Mouse (Mus musculus) limb, embryonic 13.5 days (tissue): Measurements from ENCODE around the gene Shisal1. TPM values are rescaled to one million over a fixed set of nuclear protein-coding genes. Genes with fewer than 3 reads are reported as not detected.

ENCODE experiments used
- ATAC-seq: fragments of 200-750 bp; cut with Nextera tagmentation; 2 replicates; pipeline ENCODE4 v1.8.0; 2017; ENCODE audit warnings: low read depth, moderate number of reproducible peaks, moderate TSS enrichment; ENCODE audit not compliant: low FRiP score
- H3K27ac ChIP-seq: fragments of 300-500 bp; sonication (generic); 2 replicates; pipeline ENCODE4 v1.5.1; 2015; ENCODE audit warnings: inconsistent platforms, mild to moderate bottlenecking, moderate library complexity
- H3K27me3 ChIP-seq: fragments of 300-500 bp; sonication (generic); 2 replicates; pipeline ENCODE4 v1.6.1; 2015; ENCODE audit warnings: mild to moderate bottlenecking, inconsistent platforms
- H3K36me3 ChIP-seq: fragments of 300-500 bp; sonication (generic); 2 replicates; pipeline ENCODE4 v1.6.1; 2015; ENCODE audit warnings: inconsistent platforms, mild to moderate bottlenecking, moderate library complexity
- H3K4me1 ChIP-seq: fragments of 300-500 bp; sonication (generic); 2 replicates; pipeline ENCODE4 v1.6.1; 2015; ENCODE audit warnings: inconsistent platforms
- H3K4me2 ChIP-seq: fragments of 300-500 bp; sonication (generic); replicated peaks from 2 replicates; pipeline ENCODE4 v1.6.1; 2015; ENCODE audit warnings: inconsistent platforms, mild to moderate bottlenecking, moderate library complexity
- H3K4me3 ChIP-seq: fragments of 300-500 bp; sonication (generic); 2 replicates; pipeline ENCODE4 v1.5.1; 2015; ENCODE audit warnings: moderate library complexity, mild to moderate bottlenecking, inconsistent platforms
- H3K9ac ChIP-seq: fragments of 300-500 bp; sonication (generic); 2 replicates; pipeline ENCODE4 v1.6.1; 2015; ENCODE audit warnings: mild to moderate bottlenecking, inconsistent platforms
- H3K9me3 ChIP-seq: fragments of 300-500 bp; sonication (generic); 2 replicates; pipeline ENCODE4 v1.6.1; 2016; ENCODE audit warnings: inconsistent platforms
- WGBS: fragments of 180-500 bp; shearing (Covaris S2); methylation state at CpG from one replicate; pipeline ENCODE4 v1.1.7; 2015; 5-methylcytosine and 5-hydroxymethylcytosine counted together
- polyA plus RNA-seq: library from polyadenylated mRNA; unstranded; fragments of >200 nt; fragmentation: Nextera tagmentation; extraction: Ambion mirVana; gene quantifications from 2 replicates; pipeline ENCODE4 v1.2.1, GENCODE M21; 2015

The Shisal1 gene
- polyA plus RNA-seq, 1 experiment from 2014 or later, result 2.0 TPM

DNA sequence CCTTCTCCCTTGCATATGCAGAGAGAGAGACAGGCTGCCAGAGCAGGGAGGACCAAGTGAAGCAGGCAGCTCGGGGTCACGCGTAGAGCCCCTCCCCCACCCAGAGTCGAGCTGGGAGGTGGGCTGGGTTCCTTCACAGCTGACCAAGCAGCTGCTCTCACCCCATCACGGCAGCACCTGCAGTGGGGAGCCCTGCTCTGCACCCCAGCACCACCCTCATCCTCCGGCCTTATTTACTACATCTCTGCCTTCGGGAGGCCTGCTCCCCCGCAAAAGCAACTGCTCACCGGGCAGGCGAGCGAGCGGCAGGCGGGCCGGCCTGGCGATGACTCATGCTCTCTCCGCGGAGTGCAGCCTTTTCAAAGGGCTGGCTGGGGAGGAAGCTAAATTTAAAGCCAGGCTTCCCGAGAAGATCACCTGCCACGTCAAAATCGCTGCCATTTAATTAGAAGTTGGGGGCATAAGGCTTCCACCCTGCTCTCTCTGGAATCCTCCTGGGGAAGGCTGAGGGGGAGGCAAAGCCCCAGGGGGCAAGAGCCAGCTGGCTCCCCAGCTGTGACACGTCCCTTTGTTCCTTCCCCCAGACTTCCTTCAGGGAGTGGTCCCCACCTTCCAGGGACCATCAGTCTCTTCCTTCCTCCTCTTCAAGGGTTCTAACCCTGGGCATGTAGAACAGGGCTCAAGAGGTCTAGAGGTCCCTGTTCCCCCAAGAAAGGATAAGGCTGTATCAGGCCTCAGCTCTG, 3.7 kb upstream of the Shisal1 start:
- no peaks in the 10 kb centered on the region for H3K9me3 ChIP-seq
- H3K4me2 ChIP-seq, result peak overlapping the region; percentile 58
- 2% methylated on average over 21 of the region's 21 CpGs for WGBS
- H3K4me3 ChIP-seq, result peak overlapping the region; percentile 15; the same call in 1 of the 2 replicates
- H3K9ac ChIP-seq, result peak overlapping the region; percentile 39; the same call in 1 of the 2 replicates
- H3K36me3 ChIP-seq, result no peaks in the 10 kb centered on the region
- ATAC-seq, result peak; percentile 70
- no peak overlapping the region for H3K27ac ChIP-seq
- peaks cover 16% of the 10 kb centered on the region for H3K4me1 ChIP-seq
- H3K27me3 ChIP-seq, result peaks cover 59% of the 10 kb centered on the region

DNA sequence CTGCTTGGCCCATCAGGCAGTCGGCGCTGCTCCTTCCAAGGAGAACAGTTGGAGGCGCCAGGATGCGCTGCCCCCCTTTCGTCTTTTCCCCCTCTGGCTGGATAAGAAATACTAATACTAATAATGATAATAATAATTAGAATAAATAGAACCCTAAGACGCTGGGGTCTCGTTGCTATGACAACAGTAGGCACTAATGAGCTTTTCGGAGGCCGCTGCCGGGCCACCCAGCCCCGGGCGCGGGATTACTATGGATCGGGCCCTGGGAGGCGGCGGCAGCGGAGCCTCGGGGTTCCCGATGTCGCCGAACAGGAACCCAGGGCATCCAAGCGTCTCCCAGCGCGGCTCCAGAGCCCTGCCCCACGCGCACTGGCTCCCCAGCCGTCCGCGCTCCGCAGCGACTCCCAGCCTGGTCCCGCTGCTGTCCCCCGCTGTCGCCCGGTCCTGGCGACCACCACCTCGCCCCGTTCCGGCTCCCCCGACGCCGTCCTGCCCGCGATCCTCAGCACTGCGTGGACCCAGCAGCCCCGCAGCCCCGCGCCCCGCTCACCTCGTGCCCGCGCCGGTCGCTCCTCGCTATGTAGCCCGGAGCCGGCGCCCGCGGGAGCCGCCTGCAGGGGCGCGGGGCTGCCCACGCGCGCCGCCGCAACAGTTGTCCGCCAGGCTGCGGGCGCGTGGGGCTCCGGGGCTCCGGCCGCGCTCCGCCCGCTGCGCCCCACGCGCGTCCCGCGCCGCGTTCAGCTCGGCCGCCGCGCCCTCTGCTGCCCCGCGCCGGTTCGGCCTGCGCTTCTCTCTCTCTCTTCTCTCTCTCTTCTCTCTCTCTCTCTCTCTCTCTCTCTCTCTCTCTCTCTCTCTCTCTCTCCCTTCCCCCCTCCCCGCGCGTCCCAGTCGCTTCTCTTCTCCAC, 833 bp downstream of the Shisal1 start:
- 1% methylated on average over 98 of the region's 99 CpGs for WGBS

DNA sequence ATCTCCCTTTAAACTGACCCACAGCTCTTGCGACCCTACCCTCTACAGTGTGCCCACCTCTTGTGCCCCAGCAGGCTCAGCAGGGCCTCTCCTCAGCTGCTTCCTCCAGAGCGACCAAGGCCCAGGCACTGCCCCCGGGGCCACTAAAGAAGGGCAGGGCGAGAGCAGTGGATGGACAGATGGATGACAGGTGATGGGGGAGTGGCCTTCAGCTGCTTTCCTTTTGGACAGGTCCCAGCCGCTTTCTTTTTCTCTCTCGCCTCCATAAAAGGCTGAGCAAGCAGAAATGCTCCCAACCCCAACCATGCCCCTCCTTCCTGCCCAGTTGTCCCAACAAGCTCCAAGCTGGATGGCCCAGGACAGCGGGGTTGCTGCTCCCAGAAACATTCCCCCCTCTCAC, 2.7 kb downstream of the Shisal1 start:
- no peaks in the 10 kb centered on the region for H3K36me3 ChIP-seq
- H3K9ac ChIP-seq, result no peak overlapping the region
- H3K27ac ChIP-seq, result 0 out of 2 replicates have a peak overlapping the region, but pooled peaks have one; percentile 22
- no peak overlapping the region for H3K4me2 ChIP-seq
- H3K4me3 ChIP-seq, result no peak overlapping the region
- ATAC-seq, result no peak
- H3K27me3 ChIP-seq, result peaks cover 92% of the 10 kb centered on the region
- no peaks in the 10 kb centered on the region for H3K9me3 ChIP-seq
- 34% methylated on average over 7 of the region's 7 CpGs for WGBS
- H3K4me1 ChIP-seq, result peaks cover 32% of the 10 kb centered on the region

More for the DNA sequence above, 833 bp downstream of the Shisal1 start:
- peaks cover 39% of the 10 kb centered on the region for H3K4me1 ChIP-seq
- peak overlapping the region; percentile 64 for H3K9ac ChIP-seq
- H3K9me3 ChIP-seq, result no peaks in the 10 kb centered on the region
- no peaks in the 10 kb centered on the region for H3K36me3 ChIP-seq
- peak overlapping the region; percentile 51 for H3K4me3 ChIP-seq
- peak overlapping the region; percentile 78 for H3K4me2 ChIP-seq
- peaks cover 89% of the 10 kb centered on the region for H3K27me3 ChIP-seq
- no peak overlapping the region for H3K27ac ChIP-seq
- ATAC-seq, result no peak

DNA sequence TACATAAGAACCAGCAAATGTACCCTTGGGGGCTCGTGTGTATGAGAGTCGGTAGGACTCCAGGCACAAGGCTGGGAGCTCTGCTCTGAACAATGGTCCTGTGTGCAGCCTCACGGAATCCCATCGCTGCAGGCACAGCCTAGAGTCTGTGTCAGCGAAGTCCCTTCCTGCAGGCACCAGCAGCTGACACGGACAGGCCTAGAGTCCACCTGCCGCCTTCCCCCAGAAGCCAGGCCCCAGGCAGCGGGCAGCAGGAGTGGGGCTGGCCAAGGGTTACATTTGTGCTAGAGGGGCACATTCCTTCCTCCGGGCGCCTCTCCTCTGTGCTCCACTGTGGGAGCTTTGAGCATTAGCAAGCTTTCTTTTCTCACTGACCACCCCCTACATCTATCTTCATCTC, 3.3 kb downstream of the Shisal1 start:
- 0 out of 2 replicates have a peak, but pooled peaks have one; percentile 18 for ATAC-seq
- WGBS, result 54% methylated on average over 10 of the region's 10 CpGs

DNA sequence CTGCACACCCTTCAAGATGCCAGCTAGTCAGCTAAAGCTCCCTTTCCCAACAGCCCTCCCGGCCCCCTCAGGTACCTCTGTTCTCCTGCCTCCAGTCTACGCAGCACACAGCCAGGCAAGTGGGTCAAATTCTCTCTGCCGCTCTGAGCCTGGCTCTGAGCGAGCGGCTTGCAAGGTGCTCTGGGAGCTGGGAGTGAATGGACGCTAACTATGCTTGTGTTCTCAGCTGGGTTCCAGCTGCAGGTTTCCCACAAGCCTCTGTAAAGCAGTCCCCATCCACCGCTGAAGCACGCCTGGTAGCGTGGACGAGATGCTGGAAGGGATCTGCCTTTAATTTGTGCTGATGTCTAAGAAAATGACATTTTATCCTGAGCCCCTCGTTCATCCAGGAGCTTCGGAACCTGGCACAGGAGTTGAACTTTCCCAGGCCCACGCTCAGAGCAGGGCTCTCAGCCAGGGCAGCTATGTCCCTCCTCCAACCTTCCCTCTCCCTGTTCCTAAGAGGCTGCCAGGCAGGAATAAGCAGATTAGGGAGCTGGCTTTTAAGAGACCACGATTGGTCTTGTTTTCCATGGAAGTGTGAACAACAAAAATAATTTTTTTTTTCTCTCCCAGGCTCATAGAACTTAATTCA, 5.1 kb downstream of the Shisal1 start:
- Histone ChIP-seq H3K4me2 (peak overlapping the region; percentile 11; the same call in 1 of the 2 replicates), H3K9me3 (no peaks in the 10 kb centered on the region), H3K4me1 (peaks cover 32% of the 10 kb centered on the region), H3K27me3 (peaks cover 70% of the 10 kb centered on the region), H3K36me3 (no peaks in the 10 kb centered on the region), H3K4me3 (no peak overlapping the region), H3K9ac (peak overlapping the region; percentile 13; the same call in 1 of the 2 replicates), H3K27ac (no peak overlapping the region)
- no peak for ATAC-seq
- WGBS, result 25% methylated on average over 14 of the region's 14 CpGs

More for the DNA sequence above, 3.3 kb downstream of the Shisal1 start:
- H3K9me3 ChIP-seq, result no peaks in the 10 kb centered on the region
- no peak overlapping the region for H3K27ac ChIP-seq
- H3K4me2 ChIP-seq, result no peak overlapping the region
- H3K9ac ChIP-seq, result no peak overlapping the region
- peaks cover 32% of the 10 kb centered on the region for H3K4me1 ChIP-seq
- no peak overlapping the region for H3K4me3 ChIP-seq
- peaks cover 89% of the 10 kb centered on the region for H3K27me3 ChIP-seq
- no peaks in the 10 kb centered on the region for H3K36me3 ChIP-seq

DNA sequence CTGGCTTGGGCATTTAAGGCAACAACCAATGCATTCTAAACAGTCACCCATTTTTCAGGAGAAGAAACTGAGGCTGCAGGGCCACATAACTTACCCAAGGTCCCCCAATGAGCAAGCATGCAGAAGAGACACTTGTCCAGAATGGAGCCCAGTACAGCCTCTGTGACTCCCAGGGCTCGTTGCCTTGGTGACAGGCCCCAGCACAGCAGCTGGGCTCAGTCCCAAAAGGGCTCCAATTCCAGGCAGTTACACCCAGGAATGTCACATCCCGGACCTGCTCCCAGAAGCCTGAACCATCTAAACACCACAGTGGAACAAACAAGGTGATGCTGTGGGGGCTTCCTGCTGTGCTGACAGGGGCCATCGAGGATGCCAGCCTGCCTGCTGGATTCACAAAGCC, 6.1 kb downstream of the Shisal1 start:
- Histone ChIP-seq H3K9me3 (no peaks in the 10 kb centered on the region), H3K36me3 (no peaks in the 10 kb centered on the region), H3K4me1 (peaks cover 29% of the 10 kb centered on the region), H3K9ac (0 out of 2 replicates have a peak overlapping the region, but pooled peaks have one; percentile 13), H3K4me3 (no peak overlapping the region), H3K27ac (no peak overlapping the region), H3K27me3 (peaks cover 63% of the 10 kb centered on the region), H3K4me2 (no peak overlapping the region)
- 42% methylated on average over 3 of the region's 3 CpGs for WGBS
- no peak for ATAC-seq

DNA sequence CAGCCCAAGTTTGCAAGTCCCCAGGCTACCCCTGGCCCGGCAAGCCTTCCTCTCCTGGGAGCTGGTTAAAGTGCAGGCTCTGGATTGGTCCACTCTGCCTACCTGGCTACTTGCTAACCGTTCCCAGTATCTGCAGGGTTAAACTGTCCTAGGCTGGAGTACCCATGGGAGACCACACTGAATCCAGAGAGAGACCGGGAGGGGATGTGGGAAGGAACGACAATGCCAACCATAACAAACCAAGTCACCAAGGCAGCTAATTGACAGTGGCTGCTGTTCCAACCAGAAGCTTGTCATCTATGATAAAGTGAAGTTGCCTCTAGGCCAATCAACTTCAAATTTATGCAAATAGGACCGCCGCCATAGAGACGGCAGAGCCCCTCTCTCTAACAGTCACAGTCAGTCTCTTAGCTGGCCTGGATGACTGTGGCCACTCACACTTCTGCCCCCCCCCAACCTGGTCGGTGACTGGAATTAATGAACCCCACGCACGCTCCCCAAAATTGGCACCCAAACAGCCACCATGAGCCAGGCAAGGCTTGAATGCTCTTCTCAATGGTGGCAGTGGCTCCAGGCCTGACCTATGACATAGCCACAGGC, 13.2 kb downstream of the Shisal1 start:
- Histone ChIP-seq H3K4me3 (no peak overlapping the region), H3K27me3 (no peaks in the 10 kb centered on the region), H3K4me2 (no peak overlapping the region), H3K27ac (no peak overlapping the region), H3K36me3 (no peaks in the 10 kb centered on the region), H3K4me1 (no peaks in the 10 kb centered on the region), H3K9ac (no peak overlapping the region), H3K9me3 (no peaks in the 10 kb centered on the region)
- WGBS, result 76% methylated on average over 10 of the region's 10 CpGs
- no peak for ATAC-seq

DNA sequence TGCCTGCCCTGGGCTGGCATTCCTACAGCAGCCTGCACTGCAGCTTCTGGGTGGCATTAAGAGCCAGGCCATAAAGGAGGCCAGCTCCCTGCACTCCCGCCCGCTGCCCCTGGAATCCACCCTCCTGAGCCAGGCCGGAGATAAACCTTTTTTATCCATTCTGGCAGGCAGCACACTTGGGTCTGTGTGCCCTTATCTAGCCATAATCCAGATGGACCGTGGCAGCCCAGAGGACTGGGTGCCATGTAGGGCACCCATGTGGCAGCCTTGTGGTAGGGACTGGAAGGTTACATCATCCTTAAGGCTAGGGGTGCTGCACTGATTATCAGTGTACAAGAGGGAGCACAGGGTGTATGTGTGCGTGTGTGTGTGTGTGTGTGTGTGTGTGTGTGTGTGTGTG, 16.4 kb downstream of the Shisal1 start:
- Histone ChIP-seq H3K36me3 (no peaks in the 10 kb centered on the region), H3K4me3 (no peak overlapping the region), H3K27me3 (no peaks in the 10 kb centered on the region), H3K27ac (no peak overlapping the region), H3K9me3 (no peaks in the 10 kb centered on the region), H3K4me2 (no peak overlapping the region), H3K4me1 (no peaks in the 10 kb centered on the region), H3K9ac (no peak overlapping the region)
- ATAC-seq, result no peak
- WGBS, result 81% methylated on average over 5 of the region's 5 CpGs

DNA sequence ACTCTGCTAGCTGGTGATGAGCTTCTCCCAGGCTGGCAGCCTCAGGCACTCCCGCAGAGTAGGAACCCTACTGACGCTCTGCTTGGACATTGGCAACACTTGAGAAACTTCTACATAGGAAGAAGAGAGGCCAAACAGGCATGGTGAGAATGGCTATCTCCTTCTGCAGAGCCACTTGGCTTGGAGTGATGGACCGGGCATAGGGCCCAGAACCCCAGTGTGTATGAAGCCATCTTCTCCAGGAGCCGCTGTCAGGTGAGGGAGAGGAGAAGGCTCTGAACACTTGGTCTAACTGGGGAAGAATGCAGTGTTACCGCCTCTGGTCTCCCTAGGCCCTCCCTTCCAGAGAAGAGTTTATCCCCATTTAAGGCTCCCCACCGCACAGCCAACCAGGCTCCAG, 19.3 kb downstream of the Shisal1 start:
- Histone ChIP-seq H3K4me3 (no peak overlapping the region), H3K4me2 (no peak overlapping the region), H3K27me3 (no peaks in the 10 kb centered on the region), H3K9me3 (no peaks in the 10 kb centered on the region), H3K27ac (no peak overlapping the region), H3K36me3 (no peaks in the 10 kb centered on the region), H3K4me1 (no peaks in the 10 kb centered on the region), H3K9ac (no peak overlapping the region)
- no peak for ATAC-seq
- WGBS, result 91% methylated on average over 6 of the region's 6 CpGs

DNA sequence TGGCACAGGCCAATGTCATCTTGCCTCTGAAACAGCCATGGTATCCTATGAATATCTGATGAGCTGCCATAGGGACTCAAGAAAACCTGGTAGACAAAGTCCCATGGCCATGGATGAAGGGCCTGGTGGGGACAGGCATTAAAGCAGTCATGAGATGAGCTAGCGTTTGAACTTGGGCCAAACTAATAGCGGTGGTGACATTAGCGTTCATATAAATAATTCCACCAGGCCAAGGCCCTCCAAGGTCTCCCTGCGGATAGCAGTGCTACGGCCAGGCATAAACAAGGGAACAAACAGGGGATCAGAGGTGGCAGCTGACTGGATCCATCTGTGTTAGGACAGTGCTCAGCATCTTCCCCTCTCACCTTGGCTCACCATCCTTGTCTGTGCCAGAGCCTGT, 21.2 kb downstream of the Shisal1 start:
- Histone ChIP-seq H3K36me3 (no peaks in the 10 kb centered on the region), H3K4me1 (peaks cover 6% of the 10 kb centered on the region), H3K4me3 (no peak overlapping the region), H3K4me2 (no peak overlapping the region), H3K9ac (no peak overlapping the region), H3K9me3 (no peaks in the 10 kb centered on the region), H3K27me3 (0 out of 2 replicates have a peak, but pooled peaks cover 4% of the 10 kb centered on the region), H3K27ac (no peak overlapping the region)
- 87% methylated on average over 5 of the region's 5 CpGs for WGBS
- no peak for ATAC-seq

DNA sequence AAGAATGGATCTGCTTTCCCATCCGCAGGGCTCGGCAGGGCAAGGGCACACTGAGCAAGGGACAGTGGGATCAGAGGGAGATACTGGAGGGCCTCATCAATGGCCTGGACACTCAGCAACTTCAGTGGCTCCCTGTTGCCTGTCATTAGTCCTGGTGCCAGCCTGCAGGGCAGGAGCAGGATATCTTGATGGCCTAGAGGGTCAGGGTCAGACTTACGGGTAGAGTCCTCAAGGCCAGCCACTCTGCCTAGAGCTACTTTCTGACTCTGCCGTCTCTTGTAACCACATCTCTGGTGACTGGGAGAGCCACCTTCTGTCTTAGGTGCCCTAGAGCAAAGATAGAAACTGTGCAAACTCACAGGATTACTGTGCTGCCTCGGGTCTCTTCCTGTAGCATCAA, 23.1 kb downstream of the Shisal1 start:
- Histone ChIP-seq H3K4me1 (peaks cover 11% of the 10 kb centered on the region), H3K27me3 (peaks cover 14% of the 10 kb centered on the region; the same call in 1 of the 2 replicates), H3K4me3 (no peak overlapping the region), H3K36me3 (no peaks in the 10 kb centered on the region), H3K9ac (no peak overlapping the region), H3K4me2 (no peak overlapping the region), H3K27ac (no peak overlapping the region), H3K9me3 (no peaks in the 10 kb centered on the region)
- WGBS, result 82% methylated on average over 5 of the region's 5 CpGs
- no peak for ATAC-seq
